Comparison of ENCODE assay signal across 14 mouse cellular contexts in the genomic region with DNA sequence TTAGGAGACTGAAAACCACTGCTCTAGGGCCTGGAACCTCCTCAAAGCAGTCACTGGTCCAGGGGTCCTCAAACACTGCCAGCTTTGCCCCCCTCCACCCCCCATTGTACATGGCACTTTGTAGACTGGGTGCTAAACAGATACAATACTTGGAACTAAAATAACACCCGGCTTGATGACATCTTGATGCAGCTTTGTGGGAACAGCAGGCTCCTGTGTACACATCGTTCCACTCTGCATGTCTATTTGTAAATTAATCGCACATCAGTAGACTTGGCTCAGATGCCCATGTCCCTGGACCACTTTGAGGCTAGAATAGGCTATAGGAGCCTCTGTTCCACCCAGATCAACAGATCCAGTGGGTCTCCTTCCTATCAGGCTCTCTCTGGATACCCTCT.
"Had no signal": no experiment of that assay in that cellular context is flagged by ENCODE, and none has a peak within 500 bp of the region (broad histone marks: within the 10 kb centered on the region; RNA-seq: fewer than 3 reads in every experiment).

No protein-coding gene starts in this region.

- H3K4me3 ChIP-seq: limb, embryonic 15.5 days; liver, embryonic 12.5 days; midbrain, embryonic 10.5 days; myocyte; neural tube, embryonic 15.5 days had no signal

- H3K27me3 ChIP-seq: limb, embryonic 15.5 days; liver, embryonic 12.5 days; neural tube, embryonic 15.5 days had no signal

- ATAC-seq: liver, embryonic 12.5 days had no signal

- H3K9ac ChIP-seq: limb, embryonic 15.5 days; liver, embryonic 12.5 days; lung, embryonic 14.5 days; neural tube, embryonic 15.5 days had no signal

- H3K36me3 ChIP-seq: limb, embryonic 15.5 days; liver, embryonic 12.5 days; midbrain, embryonic 10.5 days; neural tube, embryonic 15.5 days had no signal

- H3K4me2 ChIP-seq: limb, embryonic 15.5 days; liver, embryonic 12.5 days; lung, embryonic 14.5 days; neural tube, embryonic 15.5 days had no signal

- H3K9me3 ChIP-seq: limb, embryonic 15.5 days; liver, embryonic 12.5 days; midbrain, embryonic 10.5 days; neural tube, embryonic 15.5 days had no signal

- H3K27ac ChIP-seq: limb, embryonic 15.5 days; liver, embryonic 12.5 days; midbrain, embryonic 10.5 days; neural tube, embryonic 15.5 days had no signal

- DNase-seq: kidney, postnatal 14 days; layer of hippocampus, adult 9-11 months; lung, embryonic 14.5 days; lung, postnatal 10 days; lung, postnatal 4 days; midbrain, embryonic 14.5 days; spleen, adult 18-20 months; thymus, adult 18-20 months; thymus, postnatal 14 days had no signal
